Mouse (Mus musculus): Measurements from ENCODE around the gene Spag7. TPM values are rescaled to one million over a fixed set of nuclear protein-coding genes. Genes with fewer than 3 reads are reported as not detected.

The Spag7 gene
- polyA plus RNA-seq, 1 experiment: 45.7 TPM

DNA sequence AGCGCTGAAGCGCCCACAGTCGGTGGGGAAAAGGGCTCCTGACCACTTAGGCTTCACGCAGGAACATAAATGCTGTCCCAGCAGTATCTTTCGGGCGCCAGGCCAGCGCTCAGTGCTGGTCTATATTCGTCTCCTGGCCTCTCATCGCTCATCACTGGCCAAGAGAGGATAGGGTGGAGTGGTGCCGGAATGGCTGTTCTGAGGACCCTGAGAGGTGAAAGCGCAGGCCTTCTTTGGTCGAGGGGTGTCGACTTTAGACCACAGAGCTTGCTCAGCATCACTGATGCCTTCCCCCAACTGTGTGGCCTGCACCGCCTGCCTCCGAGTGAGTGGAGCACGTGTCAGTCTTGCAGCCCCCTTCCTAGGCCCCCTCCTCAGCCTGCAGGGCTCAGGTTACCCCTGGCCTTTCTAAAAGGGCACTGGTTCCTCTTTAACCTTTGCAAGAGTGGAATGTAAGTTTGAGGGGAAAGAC lies 12.7 kb downstream of the Spag7 start:
- DNase-seq (ENCODE audit: low read depth): no peak

DNA sequence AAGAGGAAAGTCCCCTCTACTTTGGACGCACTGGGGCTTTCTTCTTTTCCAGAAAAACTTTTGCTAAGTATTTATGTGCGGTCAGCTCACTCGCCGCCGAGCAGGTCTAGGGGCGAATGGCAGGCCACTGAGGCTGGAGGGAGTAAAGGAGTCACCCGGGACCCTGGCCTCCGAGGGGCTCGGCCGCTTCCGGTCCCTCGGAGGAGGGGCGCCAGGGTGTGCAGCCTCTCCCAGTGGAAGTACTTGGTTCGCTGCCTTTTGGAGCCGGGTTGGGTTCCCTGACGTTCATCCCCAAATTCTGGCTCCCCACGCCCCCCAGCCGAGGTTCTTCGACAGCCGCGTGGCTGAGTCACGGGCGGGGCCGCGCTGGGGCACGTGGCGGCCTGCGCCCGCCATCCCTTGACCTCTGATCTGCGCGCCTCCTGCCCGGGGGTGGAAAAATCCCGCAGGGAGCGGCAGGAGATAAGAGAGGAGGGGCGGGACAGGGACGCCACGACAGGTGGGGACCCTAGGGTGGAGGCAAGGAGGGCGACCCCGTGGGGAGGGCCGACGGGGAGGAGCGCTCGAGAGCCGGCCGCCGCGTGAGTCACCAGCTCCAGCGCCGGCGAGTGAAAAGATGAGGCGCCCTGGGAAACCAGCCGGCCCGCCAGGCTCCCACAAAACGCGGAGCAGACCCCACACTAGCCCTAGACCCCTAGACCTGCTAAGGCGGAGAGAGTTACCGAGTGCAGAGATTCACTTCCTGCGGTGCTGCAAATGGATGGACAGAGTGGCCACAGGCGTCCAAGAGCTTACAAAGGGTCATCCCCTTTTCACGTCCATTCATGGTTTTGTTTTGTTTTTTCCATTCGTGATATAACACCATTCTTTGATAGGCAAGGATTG lies 13.4 kb downstream of the Spag7 start:
- DNase-seq (ENCODE audit: low read depth): no peak

- DNase-seq (ENCODE audit: low read depth): no peak
Observed at GRCm38 (mm10) chr11:70654923-70655570, 14.2 kb downstream of the Spag7 start.

- no peak for DNase-seq (ENCODE audit: low read depth)
Observed at GRCm38 (mm10) chr11:70654198-70654922, 14.9 kb downstream of the Spag7 start, which contains the start of gene Pfn1. Gene Pfn1, minus strand, starts transcription at chr11:70654644.

DNA sequence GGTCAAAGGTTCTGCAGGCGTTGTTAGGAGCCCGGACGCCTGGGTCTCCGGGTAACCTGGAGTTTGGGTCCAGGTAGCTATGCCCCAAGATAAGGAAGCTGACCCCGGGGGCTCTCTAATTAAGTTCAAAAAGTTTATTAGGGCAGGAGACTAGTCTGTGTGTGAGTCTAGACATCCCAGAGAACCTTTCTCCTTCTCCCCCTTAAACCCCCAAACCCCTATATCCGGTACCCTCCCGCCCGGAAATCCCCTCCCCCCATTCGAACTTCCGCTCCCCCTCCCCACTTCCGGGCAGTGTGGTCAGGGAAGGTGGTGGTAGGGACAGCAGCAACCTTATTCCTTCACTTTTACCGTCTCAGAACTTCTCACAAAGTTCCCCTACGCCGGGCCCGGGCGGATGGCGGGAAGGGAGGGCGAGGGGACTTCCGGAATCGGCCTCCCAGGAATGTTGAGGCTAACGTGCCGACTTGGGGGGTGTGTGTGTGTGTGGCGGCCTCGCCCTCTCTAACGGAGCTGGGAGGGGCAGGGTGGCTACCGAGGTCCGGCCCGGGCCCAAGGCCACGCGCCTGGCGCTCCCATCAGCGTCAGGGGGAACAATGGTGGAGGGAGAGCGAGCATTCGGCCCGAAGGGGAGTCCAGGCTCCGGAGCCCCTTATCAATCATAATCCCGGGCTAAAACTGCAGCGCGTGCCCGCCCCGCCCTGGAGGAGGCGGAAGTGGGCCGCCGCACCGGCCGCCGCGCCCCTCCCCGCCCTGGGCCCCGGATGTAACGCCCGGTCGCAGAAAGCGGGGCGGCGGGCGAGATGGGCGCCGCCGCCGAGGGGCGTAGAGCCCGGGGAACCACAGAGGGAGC lies 15.6 kb downstream of the Spag7 start:
- DNase-seq (ENCODE audit: low read depth): no peak

GRCm38 (mm10) chr11:70652884-70653344 lies 16.3 kb downstream of the Spag7 start:
- DNase-seq (ENCODE audit: low read depth): no peak

- DNase-seq (ENCODE audit: low read depth): no peak
Observed at GRCm38 (mm10) chr11:70652029-70652883, 17.0 kb downstream of the Spag7 start.

DNA sequence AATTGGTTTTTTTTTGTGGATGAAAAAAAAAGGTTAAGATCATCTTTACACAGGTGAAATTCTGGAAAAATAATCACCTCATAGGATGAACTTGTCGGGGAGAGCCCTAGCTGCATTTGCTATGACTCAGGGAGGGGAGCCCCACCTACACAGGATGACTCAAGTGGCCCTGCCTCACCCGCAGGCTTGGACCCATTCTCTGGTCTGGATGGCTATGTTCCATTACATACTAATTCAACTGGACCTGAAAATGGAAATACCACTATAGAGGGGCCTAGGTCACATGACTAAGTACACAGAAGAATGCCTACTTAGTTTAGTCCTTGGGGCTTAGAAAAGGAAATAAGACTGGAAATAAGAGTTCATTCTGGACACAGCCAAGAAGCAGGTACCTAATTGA lies 17.8 kb downstream of the Spag7 start:
- no peak for DNase-seq (ENCODE audit: low read depth)

- no peak for DNase-seq (ENCODE audit: low read depth)
Observed at GRCm38 (mm10) chr11:70650322-70651175, 18.7 kb downstream of the Spag7 start.

DNA sequence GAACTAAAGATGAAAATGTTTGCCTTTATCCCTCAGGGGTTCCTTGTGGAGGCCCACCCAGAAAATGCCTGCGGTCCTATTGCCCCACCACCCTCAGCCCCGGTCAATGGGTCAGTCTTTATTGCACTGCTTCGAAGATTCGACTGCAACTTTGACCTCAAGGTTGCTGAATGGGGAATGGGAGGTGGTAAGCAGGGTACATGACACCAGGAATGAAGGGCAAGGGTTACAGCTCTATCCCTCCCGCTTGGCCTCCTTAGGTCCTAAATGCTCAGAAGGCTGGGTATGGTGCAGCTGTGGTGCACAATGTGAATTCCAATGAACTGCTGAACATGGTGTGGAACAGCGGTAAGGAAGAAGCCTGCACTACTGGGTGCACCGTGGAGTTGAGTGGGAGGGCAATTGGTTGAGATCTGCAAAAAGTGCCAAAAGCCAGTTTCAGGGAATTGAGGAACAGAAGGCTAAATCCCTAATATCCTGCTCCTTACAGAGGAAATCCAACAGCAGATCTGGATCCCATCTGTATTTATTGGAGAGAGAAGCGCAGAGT lies 20.0 kb downstream of the Spag7 start:
- DNase-seq (ENCODE audit: low read depth): no peak

GRCm38 (mm10) chr11:70648512-70648911 lies 20.7 kb downstream of the Spag7 start:
- no peak for DNase-seq (ENCODE audit: low read depth)

DNA sequence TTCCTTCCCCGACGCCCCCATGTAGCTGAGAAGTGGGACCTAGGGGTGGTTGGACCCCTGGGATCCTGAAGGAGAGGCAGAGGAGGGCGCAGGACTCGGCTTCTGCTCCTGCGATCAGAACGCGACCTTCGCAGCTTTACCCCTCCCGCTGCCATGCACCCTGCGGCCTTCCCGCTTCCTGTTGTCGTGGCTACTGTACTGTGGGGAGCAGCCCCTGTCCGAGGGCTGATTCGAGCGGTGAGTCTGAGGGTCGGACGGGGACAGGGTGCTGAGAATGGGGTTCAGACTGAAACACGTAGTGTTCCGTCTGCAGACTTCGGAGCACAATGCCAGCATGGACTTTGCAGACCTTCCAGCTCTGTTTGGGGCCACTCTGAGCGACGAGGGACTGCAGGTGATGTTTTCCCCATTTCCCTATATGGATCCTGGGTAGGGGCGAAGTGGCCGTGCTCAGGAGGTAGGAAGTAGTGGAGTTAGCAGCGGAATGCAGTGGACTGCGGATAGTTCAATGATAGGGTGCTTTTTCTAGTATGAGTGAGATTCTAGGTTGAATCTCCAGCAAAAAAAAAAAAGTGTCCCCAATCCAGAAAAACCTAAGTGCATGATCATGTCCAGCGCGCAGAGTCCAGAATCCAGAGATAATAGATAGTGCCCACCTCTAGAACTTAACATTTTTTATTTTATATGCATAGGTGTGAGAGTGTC lies 21.3 kb downstream of the Spag7 start:
- no peak for DNase-seq (ENCODE audit: low read depth)

- DNase-seq (ENCODE audit: low read depth): no peak
Observed at GRCm38 (mm10) chr11:70646691-70647650, 22.2 kb downstream of the Spag7 start, which contains the start of the genes Rnf167 and Slc25a11. Gene Rnf167, plus strand, starts transcription at chr11:70647235. Gene Slc25a11, minus strand, starts transcription at chr11:70647479.

DNA sequence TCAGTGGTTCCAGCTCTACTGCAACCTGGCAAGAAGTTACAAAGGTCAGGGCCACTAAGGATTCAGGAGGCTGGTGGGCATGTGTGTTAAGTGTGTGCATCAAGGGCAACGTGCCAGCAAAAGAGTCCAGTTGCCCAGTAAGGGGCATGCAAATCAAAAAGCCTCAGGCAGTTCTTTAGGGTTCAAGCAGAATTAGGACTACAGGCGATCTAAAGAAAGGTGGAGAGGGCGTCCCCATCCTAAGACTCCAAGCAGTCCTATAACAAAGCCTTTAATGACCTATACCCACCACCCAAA lies 23.0 kb downstream of the Spag7 start:
- no peak for DNase-seq (ENCODE audit: low read depth)

DNA sequence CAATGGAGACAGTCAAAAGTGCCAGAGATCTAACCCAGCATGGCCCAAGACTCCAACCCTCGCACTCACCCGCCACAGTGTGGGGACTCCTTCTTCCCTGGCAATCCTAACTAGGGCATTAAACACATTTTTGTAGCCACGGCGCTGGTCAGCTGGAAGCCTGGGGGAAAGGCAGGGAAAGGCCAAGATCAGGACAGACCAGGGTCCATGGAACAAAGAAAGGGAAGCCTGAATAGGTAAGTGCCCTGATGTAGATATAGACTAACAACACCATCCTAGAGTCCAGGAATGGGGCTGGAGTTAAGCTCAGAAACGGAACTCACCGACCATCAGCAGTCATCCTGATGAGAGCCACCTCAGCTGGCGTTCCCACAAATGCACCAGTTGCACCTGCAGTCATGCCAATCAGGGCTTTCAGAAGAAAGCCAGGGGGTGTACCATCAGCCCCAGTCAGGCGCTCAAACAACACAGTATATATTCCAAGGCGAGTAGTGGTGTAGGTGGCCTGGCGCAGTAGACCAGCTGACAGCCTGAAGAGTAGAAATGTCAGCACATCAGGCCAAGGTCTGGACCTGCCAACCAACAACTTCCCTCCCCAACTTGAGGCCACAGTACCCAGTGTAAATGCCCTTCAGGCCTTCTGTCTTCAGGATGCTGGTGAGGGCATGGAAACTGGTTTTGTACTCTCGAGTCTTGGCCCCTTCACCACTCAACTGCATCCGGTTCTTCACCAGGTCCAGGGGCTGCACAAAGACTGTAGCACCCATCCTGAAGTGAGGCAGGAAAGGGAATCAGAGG lies 23.6 kb downstream of the Spag7 start:
- no peak for DNase-seq (ENCODE audit: low read depth)

GRCm38 (mm10) chr11:70644564-70645103 lies 24.6 kb downstream of the Spag7 start:
- DNase-seq (ENCODE audit: low read depth): no peak
